Mouse (Mus musculus) MEL (cell line): ENCODE measurements at regions not wholly inside any gene's neighbourhood (a gene's known extent, or its start where the extent isn't known, plus 50 kb on each side); places are given as distances from the start of the nearest gene placed in this dataset.

Experiments used
- DNase-seq: peaks from one replicate; pipeline ENCODE4 v3.0.0; 2011; ENCODE audit warnings: low read depth, low spot score
- H3K27ac ChIP-seq: 2 replicates; pipeline ENCODE4 v1.5.1; 2012; ENCODE audit warnings: low read depth, mild to moderate bottlenecking, control low read depth, low read length, moderate library complexity; ENCODE audit not compliant: control insufficient read depth
- H3K27me3 ChIP-seq, 2 experiments: fragments of 150-350 bp in 1 of 2; sonication (generic) in 1 of 2; 2 replicates each; pipeline ENCODE4 v1.6.1; 2012; ENCODE audit warnings: low read length in 2 of 2, mild to moderate bottlenecking in 2 of 2, improper control_type of control experiment in 1 of 2, moderate library complexity in 1 of 2; ENCODE audit not compliant: insufficient read depth in 2 of 2, control insufficient read depth in 1 of 2
- H3K36me3 ChIP-seq, 2 experiments: 2 replicates each; pipeline ENCODE4 v1.6.1; 2012 to 2014; ENCODE audit warnings: low read length in 2 of 2, improper control_type of control experiment in 1 of 2, inconsistent platforms in 1 of 2, mild to moderate bottlenecking in 1 of 2; ENCODE audit not compliant: insufficient read depth in 2 of 2, control insufficient read depth in 1 of 2
- H3K4me1 ChIP-seq, 2 experiments: fragments of 150-350 bp in 1 of 2; sonication (generic) in 1 of 2; 2 replicates each; pipeline ENCODE4 v1.6.1; 2012; ENCODE audit warnings: low read length in 2 of 2, improper control_type of control experiment in 1 of 2, mild to moderate bottlenecking in 1 of 2; ENCODE audit not compliant: insufficient read depth in 2 of 2, control insufficient read depth in 1 of 2
- H3K4me3 ChIP-seq, 2 experiments: fragments of 150-350 bp in 1 of 2; sonication (generic) in 1 of 2; 2 replicates each; pipeline ENCODE4 v1.5.1; 2012; ENCODE audit warnings: low read depth in 2 of 2, low read length in 2 of 2, mild to moderate bottlenecking in 2 of 2, moderate library complexity in 2 of 2, control low read depth in 1 of 2, improper control_type of control experiment in 1 of 2; ENCODE audit not compliant: control insufficient read depth in 1 of 2, insufficient read depth in 1 of 2
- H3K79me2 ChIP-seq: 2 replicates; pipeline ENCODE4 v1.6.1; 2012; ENCODE audit warnings: mild to moderate bottlenecking, low read length, moderate library complexity; ENCODE audit not compliant: control insufficient read depth, poor library complexity, insufficient read depth
- H3K9ac ChIP-seq: 2 replicates; pipeline ENCODE4 v1.6.1; 2012; ENCODE audit warnings: low read depth, mild to moderate bottlenecking, control low read depth, low read length, moderate library complexity; ENCODE audit not compliant: control insufficient read depth, poor library complexity, severe bottlenecking
- H3K9me3 ChIP-seq: fragments of 150-350 bp; sonication (generic); replicated peaks from 2 replicates; pipeline ENCODE4 v1.6.1; 2012; ENCODE audit warnings: mild to moderate bottlenecking, low read length, improper control_type of control experiment, moderate library complexity; ENCODE audit not compliant: insufficient read depth
- BHLHE40 ChIP-seq: IDR thresholded peaks from 2 replicates; pipeline ENCODE4 v1.6.1; 2012; ENCODE audit warnings: low read depth, mild to moderate bottlenecking, inconsistent platforms, low read length, improper control_type of control experiment, borderline replicate concordance
- CHD1 ChIP-seq: IDR thresholded peaks from 2 replicates; pipeline ENCODE4 v1.6.1; 2012; ENCODE audit warnings: low read depth, mild to moderate bottlenecking, inconsistent platforms, low read length, improper control_type of control experiment
- CHD2 ChIP-seq: IDR thresholded peaks from 2 replicates; pipeline ENCODE4 v1.6.1; 2011; ENCODE audit warnings: low read length, improper control_type of control experiment
- CTCF ChIP-seq, 3 experiments: IDR thresholded peaks in 2 of 3; conservative IDR thresholded peaks in 1 of 3; 2 replicates each; pipeline ENCODE4 v1.5.1; 2011 to 2012; ENCODE audit warnings: low read length in 3 of 3, low read depth in 2 of 3, mild to moderate bottlenecking in 2 of 3, improper control_type of control experiment in 1 of 3, inconsistent platforms in 1 of 3, mixed read lengths in 1 of 3, moderate library complexity in 1 of 3; ENCODE audit not compliant: control insufficient read depth in 1 of 3, insufficient read depth in 1 of 3, poor library complexity in 1 of 3, severe bottlenecking in 1 of 3
- ELF1 ChIP-seq: IDR thresholded peaks from 2 replicates; pipeline ENCODE4 v1.6.1; 2014; ENCODE audit warnings: low read depth, mild to moderate bottlenecking, inconsistent platforms, low read length, improper control_type of control experiment, moderate library complexity
- EP300 ChIP-seq, 2 experiments: IDR thresholded peaks; 2 replicates each; pipeline ENCODE4 v1.6.1; 2011; ENCODE audit warnings: improper control_type of control experiment in 2 of 2, low read length in 2 of 2, low read depth in 1 of 2, mild to moderate bottlenecking in 1 of 2
- GABPA ChIP-seq: IDR thresholded peaks from 2 replicates; pipeline ENCODE4 v1.6.1; 2012; ENCODE audit warnings: low read depth, mild to moderate bottlenecking, inconsistent platforms, low read length, improper control_type of control experiment, moderate library complexity
- GATA1 ChIP-seq: IDR thresholded peaks from 2 replicates; pipeline ENCODE4 v1.6.1; 2011; ENCODE audit warnings: low read depth, low read length, improper control_type of control experiment
- HCFC1 ChIP-seq: IDR thresholded peaks from 2 replicates; pipeline ENCODE4 v1.6.1; 2012; ENCODE audit warnings: low read depth, mild to moderate bottlenecking, inconsistent platforms, low read length, improper control_type of control experiment, moderate library complexity
- JUND ChIP-seq: IDR thresholded peaks from 2 replicates; pipeline ENCODE4 v1.6.1; 2011; ENCODE audit warnings: low read depth, mild to moderate bottlenecking, improper control_type of control experiment, low read length
- MAX ChIP-seq: IDR thresholded peaks from 2 replicates; pipeline ENCODE4 v1.6.1; 2011; ENCODE audit warnings: low read length, improper control_type of control experiment
- MEF2A ChIP-seq: IDR thresholded peaks from 2 replicates; pipeline ENCODE4 v1.6.1; 2014; ENCODE audit warnings: low read depth, mild to moderate bottlenecking, inconsistent platforms, low read length, improper control_type of control experiment; ENCODE audit not compliant: poor library complexity, insufficient replicate concordance, severe bottlenecking; ENCODE audit errors: extremely low read depth
- MXI1 ChIP-seq: IDR thresholded peaks from 2 replicates; pipeline ENCODE4 v1.6.1; 2011; ENCODE audit warnings: mild to moderate bottlenecking, low read depth, low read length, improper control_type of control experiment
- MYB ChIP-seq: IDR thresholded peaks from 2 replicates; pipeline ENCODE4 v1.6.1; 2011; ENCODE audit warnings: mild to moderate bottlenecking, low read depth, low read length, improper control_type of control experiment
- MYC ChIP-seq: IDR thresholded peaks from 2 replicates; pipeline ENCODE4 v1.6.1; 2011; ENCODE audit warnings: low read depth, mild to moderate bottlenecking, low read length, improper control_type of control experiment, moderate library complexity
- NELFE ChIP-seq: IDR thresholded peaks from 2 replicates; pipeline ENCODE4 v1.6.1; 2011; ENCODE audit warnings: low read depth, low read length, improper control_type of control experiment
- NRF1 ChIP-seq: IDR thresholded peaks from 2 replicates; pipeline ENCODE4 v1.6.1; 2014; ENCODE audit warnings: low read depth, mild to moderate bottlenecking, inconsistent platforms, low read length, improper control_type of control experiment, moderate library complexity; ENCODE audit not compliant: poor library complexity, insufficient read depth, severe bottlenecking
- POLR2A ChIP-seq, 2 experiments: IDR thresholded peaks; 2 replicates each; pipeline ENCODE4 v1.6.1; 2011 to 2012; ENCODE audit warnings: low read length in 2 of 2, mild to moderate bottlenecking in 2 of 2, control low read depth in 1 of 2, improper control_type of control experiment in 1 of 2, low read depth in 1 of 2, moderate library complexity in 1 of 2; ENCODE audit not compliant: control insufficient read depth in 1 of 2, insufficient read depth in 1 of 2, poor library complexity in 1 of 2
- POLR2AphosphoS2 ChIP-seq: IDR thresholded peaks from 2 replicates; pipeline ENCODE4 v1.6.1; 2011; ENCODE audit warnings: low read length, improper control_type of control experiment
- POLR2AphosphoS5 ChIP-seq: IDR thresholded peaks from 2 replicates; pipeline ENCODE4 v1.6.1; 2012; ENCODE audit warnings: low read depth, borderline replicate concordance, mild to moderate bottlenecking, inconsistent platforms, low read length, moderate library complexity, mixed read lengths
- RAD21 ChIP-seq: IDR thresholded peaks from 2 replicates; pipeline ENCODE4 v1.6.1; 2011; ENCODE audit warnings: mild to moderate bottlenecking, low read depth, low read length, improper control_type of control experiment
- RCOR1 ChIP-seq: IDR thresholded peaks from 2 replicates; pipeline ENCODE4 v1.6.1; 2012; ENCODE audit warnings: low read depth, mild to moderate bottlenecking, inconsistent platforms, low read length, improper control_type of control experiment
- SIN3A ChIP-seq: IDR thresholded peaks from 2 replicates; pipeline ENCODE4 v1.6.1; 2012; ENCODE audit warnings: low read length, improper control_type of control experiment, inconsistent platforms
- TBP ChIP-seq: IDR thresholded peaks from 2 replicates; pipeline ENCODE4 v1.8.0; 2011; ENCODE audit warnings: low read depth, low read length, improper control_type of control experiment
- TCF12 ChIP-seq: IDR thresholded peaks from 2 replicates; pipeline ENCODE4 v1.6.1; 2014; ENCODE audit warnings: low read depth, mild to moderate bottlenecking, inconsistent platforms, low read length, improper control_type of control experiment, moderate library complexity
- USF1 ChIP-seq: IDR thresholded peaks from 2 replicates; pipeline ENCODE4 v1.6.1; 2014; ENCODE audit warnings: low read depth, mild to moderate bottlenecking, inconsistent platforms, low read length, improper control_type of control experiment, moderate library complexity
- ZC3H11A ChIP-seq: IDR thresholded peaks from 2 replicates; pipeline ENCODE4 v1.6.1; 2012; ENCODE audit warnings: low read depth, mild to moderate bottlenecking, inconsistent platforms, low read length, improper control_type of control experiment
- ZNF384 ChIP-seq: IDR thresholded peaks from 2 replicates; pipeline ENCODE4 v1.6.1; 2012; ENCODE audit warnings: low read depth, mild to moderate bottlenecking, inconsistent platforms, low read length, improper control_type of control experiment

- H3K36me3 ChIP-seq = no peaks in the 10 kb centered on the region
- H3K27me3 ChIP-seq = no peaks in the 10 kb centered on the region
- H3K9me3 ChIP-seq = no peaks in the 10 kb centered on the region
- DNase-seq = no peak
- no peaks in the 10 kb centered on the region for H3K79me2 ChIP-seq
- H3K4me3 ChIP-seq = no peak overlapping the region
- H3K9ac ChIP-seq = no peak overlapping the region
- H3K27ac ChIP-seq = no peak overlapping the region
- H3K4me1 ChIP-seq = no peaks in the 10 kb centered on the region
- TF ChIP-seq TBP (no peak), CHD2 (no peak), MYC (no peak), ZC3H11A (no peak), TCF12 (no peak), GATA1 (no peak), POLR2AphosphoS5 (no peak), MXI1 (no peak), RAD21 (no peak), POLR2AphosphoS2 (no peak), MAX (no peak), USF1 (no peak), BHLHE40 (no peak), MEF2A (no peak), GABPA (no peak), MYB (no peak), NELFE (no peak), JUND (no peak)
Measured at GRCm38 (mm10) chr7:71873817-71874216, 432.6 kb downstream of the Mctp2 start.

DNA sequence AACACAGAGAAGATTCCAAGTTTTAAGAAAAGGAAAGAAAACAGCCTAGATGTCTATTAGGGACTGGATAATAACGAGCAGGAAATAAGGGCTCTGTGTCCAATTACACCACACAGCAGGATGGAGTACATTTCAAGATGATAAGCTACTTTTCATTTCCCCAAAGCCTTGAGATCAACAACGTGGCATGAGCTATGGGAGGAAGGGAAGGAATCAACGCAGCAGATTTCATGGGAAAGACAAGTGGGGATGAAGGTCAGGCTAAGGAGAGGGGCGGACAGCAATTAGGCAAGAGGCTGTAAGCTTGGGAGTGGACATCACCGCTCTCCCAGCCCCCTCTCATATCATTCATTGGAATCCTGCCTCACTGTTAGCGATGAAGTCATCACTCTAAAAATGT is 433.5 kb downstream of the Mctp2 start:
- TF ChIP-seq NELFE (no peak), GABPA (no peak), RCOR1 (no peak), TCF12 (no peak), MXI1 (no peak), EP300 (IDR thresholded peaks at IDR 0.05; ENCODE audit: low read depth in 1 of 2, low read length in 2 of 2) (no peak), ZNF384 (no peak), NRF1 (no peak), JUND (no peak), ELF1 (no peak), CHD2 (no peak), HCFC1 (no peak), CHD1 (no peak), MAX (no peak), POLR2A (IDR thresholded peaks at IDR 0.05; ENCODE audit: control insufficient read depth in 1 of 2, insufficient read depth in 1 of 2, low read depth in 1 of 2, low read length in 2 of 2, poor library complexity in 1 of 2) (no peak), POLR2AphosphoS2 (no peak), CTCF (IDR thresholded peaks at IDR 0.05 in 2 of 3, conservative IDR thresholded peaks at IDR 0.05 in 1 of 3; ENCODE audit: control insufficient read depth in 1 of 3, insufficient read depth in 1 of 3, low read depth in 2 of 3, low read length in 3 of 3, poor library complexity in 1 of 3, severe bottlenecking in 1 of 3) (no peak), TBP (no peak), SIN3A (no peak)
- H3K9me3 ChIP-seq = no peaks in the 10 kb centered on the region
- H3K27ac ChIP-seq = no peak overlapping the region

More for the DNA sequence above, 433.5 kb downstream of the Mctp2 start:
- H3K36me3 ChIP-seq = no peaks in the 10 kb centered on the region
- H3K4me1 ChIP-seq = no peaks in the 10 kb centered on the region
- no peaks in the 10 kb centered on the region for H3K27me3 ChIP-seq
- H3K9ac ChIP-seq = no peak overlapping the region
- H3K4me3 ChIP-seq = no peak overlapping the region
- no peak for DNase-seq
- H3K79me2 ChIP-seq = no peaks in the 10 kb centered on the region
